Mouse (Mus musculus): ENCODE data around the gene Henmt1. TPM values are rescaled to one million over a fixed set of nuclear protein-coding genes. Genes with fewer than 3 reads are reported as not detected.

Gene Henmt1
- total and polyA plus RNA-seq, 3 experiments: 0.08 TPM; not detected in 2

GRCm38 (mm10) chr3:108959680-108960295, 20.1 kb downstream of the Henmt1 start:
- no peaks in the 10 kb centered on the region for H3K27me3 ChIP-seq (ENCODE audit: control insufficient read depth in 1 of 2, insufficient read depth in 2 of 2, low read length in 2 of 2)
- no peak for DNase-seq (ENCODE audit: low read depth, low spot score)
- no peaks in the 10 kb centered on the region for H3K79me2 ChIP-seq (ENCODE audit: control insufficient read depth, insufficient read depth, low read length, poor library complexity)
- H3K36me3 ChIP-seq (ENCODE audit: control insufficient read depth in 1 of 2, insufficient read depth in 2 of 2, low read length in 2 of 2): no peaks in the 10 kb centered on the region
- H3K4me1 ChIP-seq (ENCODE audit: control insufficient read depth in 1 of 2, insufficient read depth in 2 of 2, low read length in 2 of 2): no peaks in the 10 kb centered on the region
- no peak overlapping the region for H3K27ac ChIP-seq (ENCODE audit: control insufficient read depth, low read depth, low read length)
- no peak for TF ChIP-seq SMC3 (IDR thresholded peaks at IDR 0.05; ENCODE audit: low read depth, low read length)
- no peak for TF ChIP-seq NRF1 (IDR thresholded peaks at IDR 0.05; ENCODE audit: insufficient read depth, low read depth, low read length, poor library complexity, severe bottlenecking)
- no peak for TF ChIP-seq POLR2A (IDR thresholded peaks at IDR 0.05; ENCODE audit: control insufficient read depth in 1 of 2, insufficient read depth in 1 of 2, low read depth in 1 of 2, low read length in 2 of 2, poor library complexity in 1 of 2)
- no peak for TF ChIP-seq CTCF (IDR thresholded peaks at IDR 0.05 in 2 of 3, conservative IDR thresholded peaks at IDR 0.05 in 1 of 3; ENCODE audit: control insufficient read depth in 1 of 3, insufficient read depth in 1 of 3, low read depth in 2 of 3, low read length in 3 of 3, poor library complexity in 1 of 3, severe bottlenecking in 1 of 3)
- no peak for TF ChIP-seq KAT2A (conservative IDR thresholded peaks at IDR 0.05; ENCODE audit: low read depth, low read length)
- no peak for TF ChIP-seq ZKSCAN1 (IDR thresholded peaks at IDR 0.05; ENCODE audit: low read depth, low read length)
- no peak for TF ChIP-seq BHLHE40 (IDR thresholded peaks at IDR 0.05; ENCODE audit: borderline replicate concordance, low read depth, low read length)
- TF ChIP-seq TBP (IDR thresholded peaks at IDR 0.05; ENCODE audit: low read depth, low read length): no peak
- no peak for TF ChIP-seq POLR2AphosphoS2 (IDR thresholded peaks at IDR 0.05; ENCODE audit: low read length)
- TF ChIP-seq MYC (IDR thresholded peaks at IDR 0.05; ENCODE audit: low read depth, low read length): no peak
- TF ChIP-seq MXI1 (IDR thresholded peaks at IDR 0.05; ENCODE audit: low read depth, low read length): no peak
- TF ChIP-seq SIN3A (IDR thresholded peaks at IDR 0.05; ENCODE audit: low read length): no peak
- no peak for TF ChIP-seq ELF1 (IDR thresholded peaks at IDR 0.05; ENCODE audit: low read depth, low read length)
- TF ChIP-seq RCOR1 (IDR thresholded peaks at IDR 0.05; ENCODE audit: low read depth, low read length): no peak
- TF ChIP-seq CHD1 (IDR thresholded peaks at IDR 0.05; ENCODE audit: low read depth, low read length): no peak
- no peak for TF ChIP-seq MYB (IDR thresholded peaks at IDR 0.05; ENCODE audit: low read depth, low read length)
- no peak for TF ChIP-seq RAD21 (IDR thresholded peaks at IDR 0.05; ENCODE audit: low read depth, low read length)
- no peak overlapping the region for H3K4me3 ChIP-seq (ENCODE audit: control insufficient read depth in 1 of 2, insufficient read depth in 1 of 2, low read depth in 2 of 2, low read length in 2 of 2)
- H3K9me3 ChIP-seq (replicated peaks; ENCODE audit: insufficient read depth, low read length): no peaks in the 10 kb centered on the region
- no peak overlapping the region for H3K9ac ChIP-seq (ENCODE audit: control insufficient read depth, low read depth, low read length, poor library complexity, severe bottlenecking)

GRCm38 (mm10) chr3:108961226-108961625, 21.6 kb downstream of the Henmt1 start:
- TF ChIP-seq CTCF (IDR thresholded peaks at IDR 0.05 in 2 of 3, conservative IDR thresholded peaks at IDR 0.05 in 1 of 3; ENCODE audit: control insufficient read depth in 1 of 3, insufficient read depth in 1 of 3, low read depth in 2 of 3, low read length in 3 of 3, poor library complexity in 1 of 3, severe bottlenecking in 1 of 3) (no peak), CHD2 (IDR thresholded peaks at IDR 0.05; ENCODE audit: low read length) (no peak), UBTF (IDR thresholded peaks at IDR 0.05; ENCODE audit: borderline replicate concordance, insufficient read depth, low read depth, low read length) (no peak), NELFE (IDR thresholded peaks at IDR 0.05; ENCODE audit: low read depth, low read length) (no peak), CHD1 (IDR thresholded peaks at IDR 0.05; ENCODE audit: low read depth, low read length) (no peak), GATA1 (IDR thresholded peaks at IDR 0.05; ENCODE audit: low read depth, low read length) (no peak)
- Histone ChIP-seq H3K27me3 (ENCODE audit: control insufficient read depth in 1 of 2, insufficient read depth in 2 of 2, low read length in 2 of 2) (no peaks in the 10 kb centered on the region), H3K9me3 (replicated peaks; ENCODE audit: insufficient read depth, low read length) (no peaks in the 10 kb centered on the region), H3K4me1 (ENCODE audit: control insufficient read depth in 1 of 2, insufficient read depth in 2 of 2, low read length in 2 of 2) (no peaks in the 10 kb centered on the region), H3K4me3 (ENCODE audit: control insufficient read depth in 1 of 2, insufficient read depth in 1 of 2, low read depth in 2 of 2, low read length in 2 of 2) (no peak overlapping the region), H3K36me3 (ENCODE audit: control insufficient read depth in 1 of 2, insufficient read depth in 2 of 2, low read length in 2 of 2) (no peaks in the 10 kb centered on the region), H3K79me2 (ENCODE audit: control insufficient read depth, insufficient read depth, low read length, poor library complexity) (no peaks in the 10 kb centered on the region), H3K9ac (ENCODE audit: control insufficient read depth, low read depth, low read length, poor library complexity, severe bottlenecking) (no peak overlapping the region), H3K27ac (ENCODE audit: control insufficient read depth, low read depth, low read length) (no peak overlapping the region)
- DNase-seq (ENCODE audit: low read depth, low spot score): no peak
